Mouse (Mus musculus) Patski (cell line): ENCODE measurements around the gene Otud7a. TPM values are rescaled to one million over a fixed set of nuclear protein-coding genes. Genes with fewer than 3 reads are reported as not detected.

Source experiments
- ATAC-seq: fragments of 100-300 bp; one replicate; pipeline ENCODE4 v1.8.0; 2021
- CTCF ChIA-PET: fragments of 350-600 bp; sonication (Branson Sonifier 250); formaldehyde crosslinking; loops from one replicate; lab custom pipeline; 2022; ENCODE audit warnings: inconsistent platforms; lab: Charles Lee
- POLR2A ChIA-PET: fragments of 350-600 bp; sonication (Branson Sonifier 250); formaldehyde crosslinking; loops from one replicate; lab custom pipeline; 2022; ENCODE audit warnings: antibody characterized with exemption, inconsistent platforms; lab: Charles Lee
- DNase-seq: peaks from one replicate; pipeline ENCODE4 v3.0.0-alpha.2; 2011; ENCODE audit warnings: low read depth, low spot score
- H3K27me3 ChIP-seq: fragments of 371-371 bp; one replicate; pipeline ENCODE4 v1.5.1; 2021
- CTCF ChIP-seq: fragments of 100-300 bp; IDR thresholded peaks from one replicate; pipeline ENCODE4 v1.5.1; 2021
- in situ Hi-C: fragments of 300-500 bp; cut with MboI; formaldehyde crosslinking; loops from 3 replicates; pipeline ENCODE4 v1.11.1; 2018; ENCODE audit warnings: low pct_unique_long_range_greater_than_20kb, mixed read lengths
- polyA plus RNA-seq: library from polyadenylated mRNA; unstranded; gene quantifications from one replicate; pipeline ENCODE4 v1.2.3, GENCODE M21; 2021

The Otud7a gene
- 1.2 TPM for polyA plus RNA-seq

GRCm38 (mm10) chr7:63444484-63445345, at the start of gene Otud7a:
Otud7a (plus strand) TSS chr7:63444751.
- POLR2A ChIA-PET, result no interaction called here
- DNase-seq, result no peak

GRCm38 (mm10) chr7:63405988-63406387, 38.6 kb upstream of the Otud7a start:
- POLR2A ChIA-PET, result no interaction called here
- CTCF ChIA-PET, result no interaction called here
- no peaks in the 10 kb centered on the region for H3K27me3 ChIP-seq
- DNase-seq (no peak), ATAC-seq (no peak)
- no peak for TF ChIP-seq CTCF
- in situ Hi-C loops, result no loop called here

More at GRCm38 (mm10) chr7:63444484-63445345, at the start of gene Otud7a:
- in situ Hi-C loops, result no loop called here
- ATAC-seq, result peak; percentile 68
- peaks cover 13% of the 10 kb centered on the region for H3K27me3 ChIP-seq
- no peak for TF ChIP-seq CTCF
- CTCF ChIA-PET, result no interaction called here

GRCm38 (mm10) chr7:63445346-63445700, 772 bp downstream of the Otud7a start:
- CTCF ChIA-PET, result no interaction called here
- TF ChIP-seq CTCF, result no peak
- ATAC-seq (no peak), DNase-seq (no peak)
- peaks cover 13% of the 10 kb centered on the region for H3K27me3 ChIP-seq
- in situ Hi-C loops, result no loop called here
- POLR2A ChIA-PET, result no interaction called here

- ChIA-PET CTCF (no interaction called here), POLR2A (no interaction called here)
- peaks cover 13% of the 10 kb centered on the region for H3K27me3 ChIP-seq
- peak; percentile 36 for TF ChIP-seq CTCF
- in situ Hi-C loops, result no loop called here
- DNase-seq (no peak), ATAC-seq (no peak)
These were observed 2.4 kb downstream of the Otud7a start for GRCm38 (mm10) chr7:63446951-63447350.

GRCm38 (mm10) chr7:63455228-63455627, 10.7 kb downstream of the Otud7a start:
- DNase-seq (no peak), ATAC-seq (no peak)
- no peak for TF ChIP-seq CTCF
- ChIA-PET CTCF (no interaction called here), POLR2A (no interaction called here)
- in situ Hi-C loops, result no loop called here
- H3K27me3 ChIP-seq, result no peaks in the 10 kb centered on the region

- CTCF ChIA-PET, result no interaction called here
- H3K27me3 ChIP-seq, result no peaks in the 10 kb centered on the region
- ATAC-seq (peak; percentile 83), DNase-seq (peak; percentile 37)
- in situ Hi-C loops, result no loop called here
- no peak for TF ChIP-seq CTCF
- POLR2A ChIA-PET, result no interaction called here
These were observed 17.7 kb downstream of the Otud7a start for GRCm38 (mm10) chr7:63462234-63462633.

- ATAC-seq (peak; percentile 31), DNase-seq (no peak)
- in situ Hi-C loops, result no loop called here
- TF ChIP-seq CTCF, result no peak
- POLR2A ChIA-PET, result no interaction called here
- CTCF ChIA-PET, result no interaction called here
- H3K27me3 ChIP-seq, result no peaks in the 10 kb centered on the region
These were observed 18.1 kb downstream of the Otud7a start for GRCm38 (mm10) chr7:63462684-63463083.

GRCm38 (mm10) chr7:63466729-63467128, 22.2 kb downstream of the Otud7a start:
- POLR2A ChIA-PET, result no interaction called here
- DNase-seq (no peak), ATAC-seq (no peak)
- no peaks in the 10 kb centered on the region for H3K27me3 ChIP-seq
- in situ Hi-C loops, result no loop called here
- CTCF ChIA-PET, result no interaction called here
- TF ChIP-seq CTCF, result no peak

- ATAC-seq, result no peak
- no peak for DNase-seq
- H3K27me3 ChIP-seq, result no peaks in the 10 kb centered on the region
- ChIA-PET CTCF (no interaction called here), POLR2A (no interaction called here)
- in situ Hi-C loops, result no loop called here
- TF ChIP-seq CTCF, result no peak
These were observed 23.7 kb downstream of the Otud7a start for GRCm38 (mm10) chr7:63468258-63468657.

- no peak for DNase-seq
- no peak for TF ChIP-seq CTCF
- ChIA-PET POLR2A (interaction anchor here (0.6 kb wide), 1 partner anchor 40 kb away, joined by 3 read pairs; no protein-coding TSS in a partner anchor), CTCF (no interaction called here)
- peak; percentile 76 for ATAC-seq
- no peaks in the 10 kb centered on the region for H3K27me3 ChIP-seq
- in situ Hi-C loops, result no loop called here
These were observed 38.5 kb downstream of the Otud7a start for GRCm38 (mm10) chr7:63483091-63483490.

GRCm38 (mm10) chr7:63497051-63497547, 52.5 kb downstream of the Otud7a start:
- DNase-seq, result no peak
- in situ Hi-C loops, result no loop called here
- ChIA-PET POLR2A (no interaction called here), CTCF (no interaction called here)
- no peak for TF ChIP-seq CTCF
- no peaks in the 10 kb centered on the region for H3K27me3 ChIP-seq
- peak; percentile 65 for ATAC-seq
